ENCODE assay signal across 20 mouse cellular contexts in the genomic region with DNA sequence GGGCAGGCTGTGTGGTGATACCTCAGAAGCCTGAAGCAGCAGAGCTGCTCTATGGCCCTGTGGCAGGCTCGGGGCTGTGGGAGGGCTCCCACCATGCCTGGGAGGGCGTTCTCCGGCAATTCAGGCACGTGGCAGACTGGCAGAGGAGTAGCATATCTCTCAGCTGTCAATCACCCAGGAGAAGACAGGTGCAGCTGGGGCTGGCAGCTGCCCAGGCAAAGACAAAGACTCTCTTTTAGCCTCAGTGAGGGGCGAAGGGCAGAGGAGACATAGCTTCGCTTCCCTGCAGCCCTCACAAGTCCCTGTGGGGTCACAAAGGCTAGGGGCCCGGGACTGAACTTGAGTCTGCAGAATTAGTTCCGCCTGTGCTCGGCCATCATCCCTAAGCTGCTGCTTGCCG. TPM values are rescaled to one million over a fixed set of nuclear protein-coding genes. Genes with fewer than 3 reads are reported as not detected.
DNase-seq lines count a peak whose midpoint lies in the region; ATAC-seq and TF ChIP-seq lines count a peak whose summit lies in the region.
"Had no signal": no experiment of that assay in that cellular context is flagged by ENCODE, and none has a peak within 500 bp of the region (broad histone marks: within the 10 kb centered on the region; RNA-seq: fewer than 3 reads in every experiment).

No protein-coding gene starts in this region.

- H3K4me3 ChIP-seq in intestine, embryonic 16.5 days (ENCODE audit: low read length) = no peak overlapping the region
- no peak overlapping the region for H3K4me3 ChIP-seq in intestine, embryonic 15.5 days (replicated peaks)
- H3K4me3 ChIP-seq in thymus, adult 2 months (ENCODE audit: control insufficient read depth, insufficient read depth, low read length) = no peak overlapping the region
- H3K4me3 ChIP-seq: embryonic facial prominence, embryonic 13.5 days; stomach, embryonic 15.5 days had no signal

- no peaks in the 10 kb centered on the region for H3K36me3 ChIP-seq in intestine, embryonic 16.5 days (ENCODE audit: control insufficient read depth, insufficient read depth, low read length)
- H3K36me3 ChIP-seq in intestine, embryonic 15.5 days = no peaks in the 10 kb centered on the region
- H3K36me3 ChIP-seq in thymus, adult 2 months (ENCODE audit: control insufficient read depth, insufficient read depth, low read length) = no peaks in the 10 kb centered on the region
- H3K36me3 ChIP-seq: stomach, embryonic 15.5 days had no signal

- no peak overlapping the region for H3K9ac ChIP-seq in intestine, embryonic 16.5 days (ENCODE audit: low read depth, low read length)
- no peak overlapping the region for H3K9ac ChIP-seq in intestine, embryonic 15.5 days
- H3K9ac ChIP-seq: embryonic facial prominence, embryonic 13.5 days; liver, postnatal 0 days; stomach, embryonic 15.5 days had no signal

- no peak for TF ChIP-seq POLR2A in thymus, adult 2 months (IDR thresholded peaks at IDR 0.05; ENCODE audit: control insufficient read depth, extremely low read depth, insufficient read depth, low read length, poor library complexity)

- H3K27ac ChIP-seq in intestine, embryonic 16.5 days (ENCODE audit: low read length) = no peak overlapping the region
- H3K27ac ChIP-seq in intestine, embryonic 15.5 days = no peak overlapping the region
- H3K27ac ChIP-seq in thymus, adult 2 months (ENCODE audit: control insufficient read depth, insufficient read depth, low read length) = no peak overlapping the region
- H3K27ac ChIP-seq: embryonic facial prominence, embryonic 13.5 days; stomach, embryonic 15.5 days had no signal

- no peaks in the 10 kb centered on the region for H3K27me3 ChIP-seq in intestine, embryonic 16.5 days (replicated peaks; ENCODE audit: control insufficient read depth, insufficient read depth, low read length)
- no peaks in the 10 kb centered on the region for H3K27me3 ChIP-seq in intestine, embryonic 15.5 days (replicated peaks)
- H3K27me3 ChIP-seq in thymus, adult 2 months (ENCODE audit: control insufficient read depth, insufficient read depth, low read length) = no peaks in the 10 kb centered on the region
- H3K27me3 ChIP-seq: embryonic facial prominence, embryonic 13.5 days; stomach, embryonic 15.5 days had no signal

- no peak overlapping the region for H3K4me2 ChIP-seq in intestine, embryonic 16.5 days (ENCODE audit: low read depth, low read length)
- H3K4me2 ChIP-seq in intestine, embryonic 15.5 days (replicated peaks) = no peak overlapping the region
- H3K4me2 ChIP-seq: embryonic facial prominence, embryonic 13.5 days; stomach, embryonic 15.5 days had no signal

- peak; percentile 21; the same call in 1 of the 2 replicates for ATAC-seq in intestine, embryonic 16.5 days
- no peak for ATAC-seq in intestine, embryonic 15.5 days
- ATAC-seq: liver, postnatal 0 days had no signal

- DNase-seq in embryo, embryonic 10.5 days (ENCODE audit: low spot score) = peak; percentile 37
- DNase-seq in embryo, embryonic 9.5 days (ENCODE audit: extremely low spot score) = no peak
- DNase-seq in thymus, postnatal 14 days = peak; percentile 29
- DNase-seq in thymus, adult 2 months = no peak
- DNase-seq in adrenal gland, adult 2 months = no peak
- DNase-seq in right cerebral cortex, postnatal 25 days = no peak
- DNase-seq: adrenal gland, postnatal 10 days; cerebellum, adult 9-10 months; heart, adult 11 months; kidney, postnatal 14 days; layer of hippocampus, adult 9-11 months; liver, postnatal 0 days; lung, postnatal 36 days had no signal

- no peaks in the 10 kb centered on the region for H3K9me3 ChIP-seq in intestine, embryonic 16.5 days (ENCODE audit: control insufficient read depth, low read length)
- no peaks in the 10 kb centered on the region for H3K9me3 ChIP-seq in intestine, embryonic 15.5 days
- H3K9me3 ChIP-seq: embryonic facial prominence, embryonic 13.5 days; stomach, embryonic 15.5 days had no signal

- no peak for TF ChIP-seq CTCF in thymus, adult 2 months (IDR thresholded peaks at IDR 0.05; ENCODE audit: borderline replicate concordance, control insufficient read depth, extremely low read depth, insufficient read depth, low read length, poor library complexity)

- 76% methylated on average over 10 of the region's 10 CpGs for WGBS in intestine, embryonic 16.5 days
- 73% methylated on average over 10 of the region's 10 CpGs for WGBS in intestine, embryonic 15.5 days
- 38% methylated on average over 10 of the region's 10 CpGs for WGBS in thymus, adult 2 months

- H3K4me1 ChIP-seq in intestine, embryonic 16.5 days (ENCODE audit: control insufficient read depth, insufficient read depth, low read length) = peaks cover 2% of the 10 kb centered on the region; the same call in 1 of the 2 replicates
- H3K4me1 ChIP-seq in intestine, embryonic 15.5 days (replicated peaks) = peaks cover 8% of the 10 kb centered on the region
- H3K4me1 ChIP-seq in thymus, adult 2 months (replicated peaks; ENCODE audit: control insufficient read depth, insufficient read depth, low read length) = peaks cover 9% of the 10 kb centered on the region

RNA-seq across cellular contexts. Expression of gene Myog, which starts 17.6 kb away (rescaled TPM):
- 0.32 TPM in 2 replicates for polyA plus RNA-seq in intestine, embryonic 16.5 days (2015; fragmentation: Nextera tagmentation; extraction: Ambion mirVana)
- polyA plus RNA-seq in intestine, embryonic 15.5 days (2015; fragmentation: Nextera tagmentation; extraction: Ambion mirVana) = 0.54 and 1.1 TPM in 2 replicates
- 0.34 and 0.43 TPM in 2 replicates for polyA plus RNA-seq in thymus, adult 2 months (2012; rRNA removed)
- total RNA-seq in adrenal gland, adult 2 months (2021) = not detected
- polyA plus RNA-seq in adrenal gland, adult 2 months (2012; rRNA removed) = not detected in 2 replicates
- total RNA-seq: left cerebral cortex, postnatal 10 days had no signal
- polyA plus RNA-seq: intestine, embryonic 14.5 days; liver, postnatal 0 days; urinary bladder, adult 2 months had no signal

RNA-seq across cellular contexts. Expression of gene Ppfia4, which starts 25.3 kb away (rescaled TPM):
- 4.6 and 4.7 TPM in 2 replicates for polyA plus RNA-seq in intestine, embryonic 16.5 days (2015; fragmentation: Nextera tagmentation; extraction: Ambion mirVana)
- 3.9 and 4.4 TPM in 2 replicates for polyA plus RNA-seq in intestine, embryonic 15.5 days (2015; fragmentation: Nextera tagmentation; extraction: Ambion mirVana)
- polyA plus RNA-seq in thymus, adult 2 months (2012; rRNA removed) = 13.6 and 17.2 TPM in 2 replicates
- 1 to 10 TPM in 1 of 2 experiments, under 1 TPM in 1; 0.86 to 1.5 TPM for total RNA-seq in adrenal gland, adult 2 months (2021)
- 6.8 and 8.0 TPM in 2 replicates for polyA plus RNA-seq in adrenal gland, adult 2 months (2012; rRNA removed)

RNA-seq across cellular contexts. Expression of gene Tmem183a, which starts 54.4 kb away (rescaled TPM):
- polyA plus RNA-seq in intestine, embryonic 16.5 days (2015; fragmentation: Nextera tagmentation; extraction: Ambion mirVana) = 84.9 and 88.6 TPM in 2 replicates
- 87.1 and 88.9 TPM in 2 replicates for polyA plus RNA-seq in intestine, embryonic 15.5 days (2015; fragmentation: Nextera tagmentation; extraction: Ambion mirVana)
- 85.4 and 98.5 TPM in 2 replicates for polyA plus RNA-seq in thymus, adult 2 months (2012; rRNA removed)
- total RNA-seq in adrenal gland, adult 2 months (2021) = 10 to 100 TPM; 50.0 to 55.4 TPM
- 37.4 and 40.7 TPM in 2 replicates for polyA plus RNA-seq in adrenal gland, adult 2 months (2012; rRNA removed)

Comparison
In these comparisons a context has a peak if more than half of its experiments do, and no peak if none do; other contexts are left out.
1. DNase-seq: peak in embryo, embryonic 10.5 days (single experiment) and thymus, postnatal 14 days (single experiment); none in embryo, embryonic 9.5 days (single experiment), thymus, adult 2 months (single experiment), adrenal gland, adult 2 months (single experiment) and right cerebral cortex, postnatal 25 days (single experiment).